Mouse (Mus musculus) C2C12 (cell line): ENCODE measurements around the gene Lhx5.

Source experiments
- CTCF ChIP-seq: IDR thresholded peaks from one replicate; pipeline ENCODE4 v1.5.1; 2011; ENCODE audit not compliant: control insufficient read depth, insufficient read depth, insufficient read length
- MAX ChIP-seq: IDR thresholded peaks from one replicate; pipeline ENCODE4 v1.6.1; 2011; ENCODE audit warnings: mild to moderate bottlenecking, control low read depth

DNA sequence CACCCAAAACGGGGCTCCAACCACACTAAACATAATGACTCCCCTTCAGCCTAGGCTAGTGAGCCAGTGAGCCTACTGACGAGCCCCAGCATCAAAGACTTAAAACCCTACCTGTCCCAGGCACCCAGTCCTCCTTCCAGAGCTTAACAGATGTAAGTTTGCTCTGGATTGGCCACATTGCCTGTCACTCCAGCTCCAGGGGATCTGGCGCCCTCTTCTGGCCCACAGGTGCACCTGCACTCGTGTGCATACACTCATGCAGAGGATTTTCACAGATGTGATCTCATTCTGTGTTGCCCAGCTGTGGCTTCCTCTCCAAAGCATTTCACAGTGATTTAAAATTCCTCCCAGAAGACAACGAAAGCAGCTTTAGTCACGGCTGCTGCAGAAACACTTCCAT is 18.1 kb upstream of the Lhx5 start:
- no peak for TF ChIP-seq MAX
- TF ChIP-seq CTCF, result no peak
